Mouse (Mus musculus): ENCODE results near the gene Atg4c. TPM values are rescaled to one million over a fixed set of nuclear protein-coding genes. Genes with fewer than 3 reads are reported as not detected.

The Atg4c gene
- polyA plus RNA-seq, 1 experiment from 2014 or later = 4.6 TPM

DNA sequence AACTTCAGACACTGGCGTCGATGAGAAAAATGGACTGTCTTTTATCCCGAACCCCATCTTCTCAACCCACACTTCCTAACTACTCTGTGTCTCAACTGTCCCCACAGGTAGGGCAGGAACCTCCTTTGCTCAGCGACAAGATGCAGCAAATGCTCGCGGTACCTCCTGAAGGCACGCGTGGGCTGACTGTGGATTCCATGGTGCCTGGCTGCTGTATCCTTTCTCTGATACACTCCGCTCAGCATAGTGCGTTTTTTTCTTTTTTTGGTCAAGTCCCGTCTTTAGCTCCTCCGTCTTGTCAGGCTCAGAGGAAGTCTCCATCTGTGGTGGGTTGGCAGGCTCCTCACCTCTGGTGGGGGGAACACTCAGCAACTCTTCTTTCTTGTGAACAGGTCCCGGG lies 111.1 kb downstream of the Atg4c start:
- 78% methylated on average over 13 of the region's 13 CpGs for WGBS (ENCODE audit: insufficient replicate concordance)

More for the DNA sequence above, 111.1 kb downstream of the Atg4c start:
- ATAC-seq (ENCODE audit: low read depth) = no peak
- no peaks in the 10 kb centered on the region for H3K4me1 ChIP-seq (ENCODE audit: control insufficient read depth, low read depth, low read length)
- H3K4me2 ChIP-seq (ENCODE audit: low read depth, low read length) = no peak overlapping the region
- H3K4me3 ChIP-seq (ENCODE audit: low read depth, low read length) = no peak overlapping the region
- no peaks in the 10 kb centered on the region for H3K27me3 ChIP-seq (ENCODE audit: control insufficient read depth, insufficient read depth, low read depth, low read length)
- H3K9me3 ChIP-seq (replicated peaks; ENCODE audit: control insufficient read depth, low read length) = no peaks in the 10 kb centered on the region
- no peak overlapping the region for H3K9ac ChIP-seq (ENCODE audit: low read depth, low read length)
- H3K27ac ChIP-seq (ENCODE audit: low read length) = no peak overlapping the region
- H3K36me3 ChIP-seq (ENCODE audit: control insufficient read depth, insufficient read depth) = no peaks in the 10 kb centered on the region

Other genes with a start within 250 kb of the Atg4c start
- 230 and 253 TPM in 2 replicates for gene Angptl3, start 163.0 kb upstream of the Atg4c start, polyA plus RNA-seq (2015; fragmentation: Nextera tagmentation; extraction: Ambion mirVana)
- gene Dock7, start 73.0 kb upstream of the Atg4c start, polyA plus RNA-seq (2015; fragmentation: Nextera tagmentation; extraction: Ambion mirVana) = 8.0 and 9.6 TPM in 2 replicates
- 0.08 TPM in 1 of 2 replicates, not detected in the other for gene Gm12689, start 102.0 kb downstream of the Atg4c start, polyA plus RNA-seq (2015; fragmentation: Nextera tagmentation; extraction: Ambion mirVana)